Mouse (Mus musculus) fat pad, adult 2 months (tissue): ENCODE results near the gene Mpeg1.

Experiments
- DNase-seq: peaks from one replicate; pipeline ENCODE4 v3.0.0-alpha.2; 2011; ENCODE audit warnings: low read depth, low spot score; ENCODE audit errors: extremely low read depth

The Mpeg1 gene

DNA sequence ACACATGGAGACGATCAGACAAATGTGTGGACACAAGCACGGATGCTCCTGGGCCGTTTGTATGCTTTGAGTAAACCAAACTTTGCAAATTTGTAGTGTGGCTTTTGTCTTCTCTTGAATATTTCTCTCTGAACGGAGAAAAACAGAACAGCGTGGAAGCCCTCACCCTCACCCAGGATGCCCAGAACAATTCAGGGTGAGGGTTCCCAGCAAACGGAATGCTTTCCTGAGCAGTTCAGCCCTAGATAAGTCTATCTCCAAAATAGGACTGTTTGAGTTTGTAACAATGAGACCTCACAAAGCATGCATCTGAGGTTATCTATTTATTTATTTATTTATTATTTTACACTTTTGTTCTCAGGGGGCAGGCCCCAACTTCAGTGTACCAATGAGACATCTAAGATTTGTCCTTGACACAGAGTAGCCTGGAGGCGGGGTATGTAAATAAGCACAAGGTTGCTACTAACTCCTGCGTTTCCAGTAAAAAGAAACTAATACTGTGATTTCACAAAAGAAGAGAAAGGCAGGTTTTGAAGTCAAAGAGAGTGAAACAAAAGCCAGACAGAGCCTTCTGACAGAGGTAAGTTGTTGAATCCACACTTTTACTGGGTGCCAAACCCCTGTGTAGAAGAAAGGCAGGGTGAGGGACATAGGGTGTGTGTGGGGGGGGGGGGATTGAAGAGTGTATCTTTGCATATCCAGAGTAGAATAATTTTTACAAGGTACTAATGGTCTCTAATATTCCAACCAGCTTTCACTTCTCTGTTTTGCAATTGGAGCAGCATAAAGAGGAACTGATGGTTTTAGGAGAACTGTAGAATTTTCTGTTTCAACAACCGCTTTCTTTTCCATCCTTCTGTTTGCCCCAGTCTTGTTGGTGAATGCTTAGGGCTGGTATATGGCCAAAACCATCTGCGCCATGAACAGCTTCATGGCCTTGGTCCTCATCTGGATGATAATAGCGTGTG, at the start of gene Mpeg1:
Mpeg1 (plus strand) TSS at position 498 of the 968 bp plus-strand sequence.
- no peak for DNase-seq

DNA sequence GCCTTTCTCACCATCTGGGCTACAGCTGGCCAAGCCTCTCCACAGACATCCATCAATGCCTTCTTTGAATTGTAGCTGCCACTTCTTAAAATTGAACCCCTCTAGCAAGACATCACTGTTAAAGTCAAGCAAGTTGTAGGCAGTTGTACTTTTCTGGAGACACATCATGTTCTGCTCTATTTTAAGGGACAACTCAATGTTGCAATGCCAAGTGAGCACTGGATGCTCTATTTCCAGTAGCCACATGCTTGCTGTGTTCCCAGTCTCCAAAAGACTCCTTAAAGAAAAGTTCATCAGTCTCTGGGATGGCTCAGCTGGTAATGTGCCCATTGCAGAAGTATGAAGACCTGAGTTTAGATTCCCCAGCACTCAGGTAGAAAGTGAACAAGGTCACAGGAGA, 46.8 kb upstream of the Mpeg1 start:
- DNase-seq: no peak

DNA sequence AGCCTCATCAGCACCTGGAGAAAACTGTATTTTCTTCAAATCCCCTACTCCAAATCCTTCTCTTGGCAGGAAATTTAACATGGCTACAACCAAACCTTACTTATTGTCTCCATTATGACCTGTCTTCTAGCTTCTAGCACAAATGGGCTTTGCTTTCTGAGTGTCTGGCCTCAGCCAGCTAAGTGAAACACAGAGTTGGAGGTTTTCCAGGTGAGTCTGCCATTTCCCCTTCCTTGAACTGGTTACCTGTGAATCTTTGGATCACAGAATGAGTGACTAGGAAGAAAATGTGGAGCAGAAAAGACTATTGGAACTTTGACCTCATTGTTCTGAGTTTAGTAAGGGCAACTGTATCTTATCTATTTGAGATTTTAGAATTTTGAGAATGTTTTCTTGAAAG, 43.2 kb upstream of the Mpeg1 start, which contains the start of gene Olfr1441:
Olfr1441 (plus strand) TSS at position 73 of the 400 bp plus-strand sequence.
- DNase-seq: no peak

DNA sequence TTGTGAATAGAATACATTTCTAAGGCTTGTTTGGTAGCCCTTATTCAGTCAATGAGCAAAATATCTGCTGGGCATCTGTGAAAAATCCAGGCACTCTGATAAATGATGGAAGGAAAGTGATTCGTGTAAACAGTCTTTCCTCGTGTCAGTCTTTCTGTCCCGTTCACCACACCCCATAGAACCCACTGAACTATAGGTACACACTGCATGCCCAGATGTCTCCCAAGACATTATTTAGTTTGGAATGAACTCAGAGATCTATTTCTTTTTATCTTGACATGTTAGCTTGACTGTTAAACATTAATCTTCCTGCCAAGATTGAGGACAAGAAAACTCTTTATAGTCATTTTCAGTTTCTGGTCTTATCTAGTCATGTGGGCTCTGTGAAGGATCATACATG, 42.3 kb upstream of the Mpeg1 start:
- DNase-seq: no peak

DNA sequence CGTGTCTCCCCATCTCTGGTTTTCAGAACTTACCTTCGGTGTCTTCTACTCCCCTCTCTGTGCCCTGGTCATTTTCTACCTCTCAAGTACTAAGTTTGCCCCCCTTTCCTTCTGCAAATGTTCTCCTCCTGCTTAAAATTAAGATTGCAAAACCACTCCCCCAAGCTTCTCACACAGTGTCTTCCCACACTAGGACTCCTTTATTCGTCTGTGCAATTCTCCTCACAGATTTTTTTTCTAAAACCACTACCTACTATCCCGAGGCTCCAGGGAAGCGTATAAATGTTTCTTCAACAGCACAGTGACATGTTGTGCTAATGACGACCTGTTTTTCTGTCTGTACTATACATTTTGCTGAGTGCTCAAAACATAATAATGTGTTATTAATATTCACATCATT, 40.0 kb upstream of the Mpeg1 start:
- DNase-seq: no peak

DNA sequence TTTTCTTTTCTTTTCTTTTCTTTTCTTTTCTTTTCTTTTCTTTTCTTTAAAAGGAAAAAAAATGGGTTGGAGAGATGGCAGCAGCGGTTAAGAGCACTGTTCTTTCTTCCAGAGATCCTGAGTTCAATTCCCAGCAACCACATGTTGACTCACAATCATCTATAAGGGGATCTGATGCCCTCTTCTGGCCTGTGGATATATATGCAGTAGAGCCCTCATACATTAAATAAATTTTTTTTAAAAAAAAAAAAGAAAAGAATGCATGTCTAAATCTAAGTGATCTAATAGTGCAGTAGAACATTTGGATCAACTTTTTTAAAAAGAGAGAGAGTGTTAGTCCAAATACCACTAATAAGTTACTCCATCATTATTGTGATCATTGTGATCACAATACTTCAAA, 38.9 kb upstream of the Mpeg1 start:
- no peak for DNase-seq

DNA sequence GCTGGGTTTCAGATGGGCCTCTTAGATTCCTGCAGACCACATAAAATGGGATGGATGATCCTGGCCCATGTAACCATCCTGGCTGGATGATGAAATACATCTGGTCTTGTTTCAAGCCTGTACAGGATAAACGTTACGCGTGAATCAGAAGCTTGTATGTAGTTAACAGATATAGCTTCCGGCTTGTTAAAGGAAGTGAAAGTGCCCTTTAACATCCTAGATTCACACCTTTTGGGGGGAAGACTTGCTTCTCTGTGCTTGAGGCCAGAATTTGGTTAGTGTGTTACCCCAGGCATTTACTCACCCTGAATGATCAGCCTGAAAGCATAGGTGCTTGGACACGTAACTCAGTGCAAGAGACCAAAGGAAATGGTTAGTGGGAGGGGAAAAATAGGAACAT, 33.5 kb upstream of the Mpeg1 start:
- DNase-seq: no peak

DNA sequence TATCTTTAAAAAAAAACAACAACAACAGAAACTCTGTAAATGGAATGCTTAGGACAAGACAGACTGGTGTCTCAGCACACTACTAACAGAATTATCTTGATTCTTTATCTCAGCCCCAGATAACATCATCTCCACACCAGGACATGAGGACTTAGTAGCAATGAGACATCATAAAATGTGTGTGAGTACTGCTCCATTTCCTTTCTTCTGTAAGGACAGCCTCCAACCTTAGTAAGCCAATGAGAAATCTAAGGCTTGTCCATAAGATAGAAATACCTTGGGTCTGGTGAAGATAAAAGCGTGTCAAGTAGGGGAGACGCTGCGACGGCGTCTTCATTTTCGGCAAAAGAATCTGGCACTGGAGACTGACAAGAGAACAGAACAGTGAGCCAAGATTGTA, 33.0 kb upstream of the Mpeg1 start, which contains the start of gene Pfpl:
Pfpl (plus strand) TSS at position 301 of the 400 bp plus-strand sequence.
- DNase-seq: no peak

DNA sequence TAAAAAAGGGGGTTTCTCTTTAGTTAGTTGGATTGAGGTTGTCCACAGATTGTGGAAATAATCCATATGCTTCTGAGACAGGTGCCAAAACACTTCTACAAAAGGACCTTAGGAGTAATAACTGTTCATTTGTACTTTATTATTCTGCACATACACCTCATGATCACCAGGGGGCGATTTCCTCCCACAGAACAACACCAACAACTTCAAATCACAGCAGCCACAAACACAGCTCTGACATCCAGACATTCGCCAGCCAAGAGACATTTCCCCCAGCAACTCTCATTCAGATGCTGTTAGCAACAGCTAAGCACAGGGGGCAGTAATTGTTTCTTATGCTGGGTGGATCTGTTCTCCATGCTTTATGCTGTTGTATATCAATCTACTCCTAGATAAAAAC, 27.5 kb upstream of the Mpeg1 start:
- no peak for DNase-seq

DNA sequence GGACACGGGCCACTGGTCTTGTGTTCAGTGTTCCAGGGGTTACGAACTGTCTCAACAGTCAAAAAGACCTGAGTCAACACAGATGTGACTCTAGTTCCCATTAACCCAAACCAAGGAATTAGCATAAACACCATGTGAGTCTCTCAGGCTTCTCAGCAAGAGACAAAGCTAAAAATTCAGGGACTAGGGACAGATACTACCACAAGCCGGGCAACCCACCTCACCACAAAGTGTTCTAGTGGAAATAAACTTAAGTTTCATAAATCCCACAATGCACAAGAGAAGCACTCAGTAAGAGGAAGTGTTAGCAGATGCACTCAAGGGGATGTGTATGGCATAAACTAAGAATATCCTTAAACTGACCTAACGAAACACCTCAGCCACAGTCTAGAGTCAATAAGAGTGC, 25.6 kb upstream of the Mpeg1 start:
- DNase-seq: no peak

DNA sequence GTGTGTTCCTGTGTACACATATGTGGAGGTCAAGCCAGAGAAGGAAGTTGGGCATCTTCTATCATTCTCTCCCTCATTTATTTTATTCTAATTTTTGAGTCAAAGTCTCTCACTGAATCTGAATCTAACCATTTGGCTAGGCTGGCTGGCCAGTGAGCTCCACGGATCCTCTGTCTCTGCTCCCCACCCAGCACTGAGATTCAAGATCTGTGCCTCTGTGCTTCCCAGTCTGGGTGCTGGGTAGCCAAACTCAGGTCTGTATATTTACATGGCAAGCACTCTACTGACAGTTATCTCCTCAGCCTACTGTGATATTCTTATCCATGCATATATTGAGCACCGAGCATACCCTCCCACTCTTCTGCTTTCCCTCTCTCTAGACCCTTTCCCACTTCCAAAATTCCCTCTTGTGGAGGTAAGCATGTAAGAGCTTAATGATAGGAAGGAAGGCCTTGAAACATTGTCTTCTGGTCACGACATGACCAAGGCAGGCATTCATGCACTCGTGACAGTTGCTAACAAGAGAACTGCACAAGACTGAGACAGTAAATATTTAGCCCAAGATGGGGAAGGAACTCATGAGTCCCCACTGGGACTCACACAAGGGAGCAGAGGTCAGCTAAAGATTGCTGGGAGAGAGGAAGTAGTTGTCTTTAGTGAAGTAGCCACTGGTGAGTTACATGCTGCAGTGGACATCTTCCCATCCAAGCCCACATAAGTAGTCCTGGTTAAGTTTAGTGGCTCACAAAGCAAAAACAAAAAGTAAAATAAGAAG, 24.6 kb upstream of the Mpeg1 start:
- no peak for DNase-seq

DNA sequence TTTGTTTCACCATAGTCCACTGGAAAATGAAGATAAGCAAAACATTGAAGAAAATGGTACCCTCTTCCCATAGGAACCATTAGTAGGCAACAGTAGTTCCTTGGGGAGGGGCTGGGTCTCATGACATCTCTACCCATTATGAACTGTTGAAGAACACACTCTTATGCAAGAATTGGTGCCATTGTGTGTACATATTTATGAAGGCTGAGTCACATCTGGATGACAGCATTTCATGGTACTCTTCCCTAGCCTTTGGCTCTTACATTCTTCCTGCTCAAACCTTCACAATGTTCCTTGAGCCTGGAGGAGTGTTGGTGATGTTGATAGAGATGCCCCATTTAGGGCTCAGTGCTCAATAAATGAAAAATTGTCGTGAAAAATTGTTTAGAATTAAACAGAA, 21.0 kb upstream of the Mpeg1 start:
- no peak for DNase-seq

DNA sequence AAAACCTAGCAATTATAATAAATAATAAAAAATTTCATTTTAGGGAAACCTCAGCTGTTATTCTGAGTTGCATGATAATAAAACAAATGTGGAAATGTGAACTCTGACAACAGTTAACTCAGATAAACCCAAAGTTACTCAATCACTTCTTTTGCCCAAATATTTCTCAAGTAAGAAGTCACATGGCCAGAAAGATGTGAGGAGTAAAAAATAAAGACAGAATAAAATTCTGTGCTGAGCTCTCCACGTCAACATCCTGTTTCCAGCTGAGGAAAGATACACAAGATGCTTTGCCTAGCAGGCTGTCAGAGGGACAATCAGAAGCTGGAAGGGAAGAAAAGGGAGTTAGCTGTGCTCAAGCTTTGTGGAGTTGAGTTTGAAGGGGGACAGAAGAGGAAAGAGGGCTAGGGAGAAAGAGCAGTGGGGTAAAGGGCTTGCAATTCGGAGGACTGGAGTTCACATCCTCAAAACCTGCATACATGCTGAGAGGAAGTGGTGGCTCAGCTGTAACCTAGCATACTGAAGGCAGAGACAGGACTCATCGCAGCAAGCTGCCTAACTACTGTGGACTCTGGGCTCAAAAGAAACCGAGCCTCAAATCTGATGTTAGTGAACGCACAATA, 20.4 kb upstream of the Mpeg1 start:
- no peak for DNase-seq

DNA sequence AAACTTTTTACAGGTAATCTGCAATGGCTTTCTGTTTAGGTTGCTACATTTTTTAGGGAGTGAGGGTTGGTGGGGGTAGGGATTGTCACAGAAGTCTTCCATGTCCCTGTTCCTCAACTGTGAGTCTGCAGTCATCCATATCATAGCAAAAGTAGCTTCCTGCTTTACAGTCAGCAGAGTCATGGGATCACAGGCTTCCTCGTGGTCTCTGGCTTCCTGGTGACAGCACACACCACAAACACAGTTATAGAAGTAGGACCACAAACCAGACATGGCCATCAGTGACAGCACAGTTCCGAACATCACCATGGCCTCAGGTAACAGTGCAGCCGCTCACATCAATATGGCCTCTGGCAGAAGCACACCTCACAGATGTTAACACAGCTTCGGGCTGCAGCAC, 18.0 kb upstream of the Mpeg1 start:
- DNase-seq: no peak

DNA sequence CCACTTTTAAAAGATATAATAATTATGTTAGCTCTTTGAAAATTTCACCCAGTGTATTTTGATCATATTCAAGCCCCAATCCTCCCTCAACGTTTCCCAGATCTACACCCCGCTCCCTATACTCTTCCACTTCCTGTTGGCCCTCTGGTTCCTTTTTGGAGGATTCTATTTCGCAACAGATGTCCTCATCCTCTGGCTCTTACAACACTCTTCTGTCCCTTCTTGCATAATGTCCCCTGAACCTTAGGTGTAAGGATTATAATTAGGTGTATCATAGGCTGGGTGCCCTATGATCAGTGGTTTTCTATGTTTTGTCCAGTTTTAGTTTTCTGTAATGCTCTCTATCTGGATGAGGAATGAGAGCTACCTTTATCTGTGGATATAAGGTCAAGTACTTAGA, 15.6 kb upstream of the Mpeg1 start:
- DNase-seq: peak; percentile 50

DNA sequence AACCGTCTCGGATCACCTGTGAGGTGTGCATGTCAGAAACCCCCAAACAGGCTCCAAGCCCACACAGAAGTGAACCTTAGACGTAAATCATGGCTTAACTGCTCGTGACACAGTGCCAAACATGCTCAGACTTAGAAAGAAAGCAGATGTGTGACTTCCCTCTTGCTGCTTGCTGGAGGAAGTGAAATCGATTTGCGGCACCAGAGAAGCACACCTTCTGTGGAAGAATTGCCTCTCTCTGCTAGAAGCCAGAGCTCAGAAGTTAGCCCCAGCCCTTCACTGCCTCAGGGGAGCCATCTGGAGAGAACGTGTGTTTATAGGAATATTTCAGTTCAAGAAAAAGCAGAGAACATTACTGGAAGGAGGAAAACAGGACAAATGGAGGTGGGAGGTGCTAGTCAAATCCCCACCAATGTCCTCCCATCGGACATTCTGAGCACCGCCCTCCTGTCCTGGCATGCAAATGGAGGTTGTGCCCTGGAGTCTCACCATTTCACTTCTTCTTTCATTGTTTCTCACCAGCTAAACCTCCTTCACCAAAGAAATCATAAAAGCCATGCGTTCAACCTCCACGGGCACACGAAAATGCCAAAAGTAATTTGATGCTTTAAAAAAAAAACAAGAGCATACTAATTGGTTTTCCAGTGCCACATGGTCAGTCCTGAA, 3.0 kb upstream of the Mpeg1 start:
- DNase-seq: no peak

DNA sequence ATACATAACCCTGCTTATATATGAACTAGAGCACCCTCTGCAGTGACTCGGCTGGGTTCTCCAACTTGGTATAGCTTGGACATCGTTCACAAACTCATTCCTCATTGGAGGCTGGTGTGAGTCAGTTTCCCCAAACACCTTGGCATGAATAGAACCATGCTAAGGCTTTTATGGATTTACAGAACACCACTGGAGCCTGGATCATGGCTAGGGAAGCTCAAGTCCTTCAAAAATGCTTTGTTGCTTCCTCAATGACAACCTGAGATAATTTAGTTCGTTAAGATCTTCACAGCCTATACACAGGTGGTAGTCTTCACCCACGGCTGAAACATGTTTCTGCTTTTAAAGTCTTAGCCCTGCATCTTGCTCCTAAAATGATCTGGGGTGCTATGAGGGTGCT, 1.1 kb upstream of the Mpeg1 start:
- DNase-seq: no peak

DNA sequence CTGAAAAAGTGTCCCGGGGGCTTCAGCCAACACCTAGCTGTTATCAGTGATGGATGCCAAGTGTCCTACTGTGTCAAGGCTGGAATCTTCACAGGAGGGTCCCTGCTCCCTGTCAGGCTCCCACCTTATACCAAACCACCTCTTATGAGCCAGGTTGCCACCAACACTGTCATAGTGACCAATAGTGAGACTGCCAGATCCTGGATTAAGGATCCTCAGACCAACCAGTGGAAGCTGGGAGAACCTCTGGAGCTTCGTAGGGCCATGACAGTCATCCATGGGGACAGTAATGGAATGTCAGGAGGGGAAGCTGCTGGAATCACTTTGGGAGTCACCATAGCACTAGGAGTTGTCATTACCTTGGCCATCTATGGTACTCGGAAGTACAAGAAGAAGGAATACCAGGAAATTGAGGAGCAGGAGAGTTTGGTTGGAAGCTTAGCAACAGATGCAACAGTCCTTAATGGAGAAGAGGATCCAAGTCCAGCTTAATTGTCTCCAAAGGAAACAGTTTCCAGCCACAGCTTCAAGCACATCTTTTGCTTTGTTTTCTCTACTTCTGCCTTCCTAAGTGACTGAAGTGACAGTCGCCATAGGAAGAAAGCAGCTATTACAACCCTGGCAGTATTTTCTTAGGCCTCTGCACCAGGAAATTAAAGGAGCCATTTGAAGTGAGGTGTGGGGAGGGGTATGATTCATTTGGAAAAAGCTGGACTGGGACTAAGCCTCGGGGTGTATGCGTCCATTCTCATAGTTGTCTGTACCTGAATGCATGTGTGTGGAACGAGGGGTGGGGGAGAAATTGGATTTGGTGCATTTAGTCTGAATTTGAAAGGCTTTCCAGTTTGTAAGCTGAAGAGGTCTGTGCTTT, 2.5 kb downstream of the Mpeg1 start:
- DNase-seq: no peak

DNA sequence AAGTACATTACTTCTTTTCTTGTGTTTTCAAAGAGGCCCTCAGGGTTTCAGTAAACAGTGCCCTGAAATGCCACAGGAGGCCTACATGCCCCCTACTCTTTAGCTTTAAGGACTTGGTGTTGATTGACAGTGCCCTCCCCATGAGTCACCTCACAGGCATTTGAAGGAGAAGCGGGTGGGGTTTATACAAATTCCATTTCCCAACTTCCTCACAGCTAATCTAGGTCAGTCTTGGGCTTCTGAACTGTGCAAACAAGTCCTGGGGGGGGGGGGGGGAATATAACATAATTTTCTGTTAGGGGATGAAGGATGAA, 3.1 kb downstream of the Mpeg1 start:
- DNase-seq: no peak

DNA sequence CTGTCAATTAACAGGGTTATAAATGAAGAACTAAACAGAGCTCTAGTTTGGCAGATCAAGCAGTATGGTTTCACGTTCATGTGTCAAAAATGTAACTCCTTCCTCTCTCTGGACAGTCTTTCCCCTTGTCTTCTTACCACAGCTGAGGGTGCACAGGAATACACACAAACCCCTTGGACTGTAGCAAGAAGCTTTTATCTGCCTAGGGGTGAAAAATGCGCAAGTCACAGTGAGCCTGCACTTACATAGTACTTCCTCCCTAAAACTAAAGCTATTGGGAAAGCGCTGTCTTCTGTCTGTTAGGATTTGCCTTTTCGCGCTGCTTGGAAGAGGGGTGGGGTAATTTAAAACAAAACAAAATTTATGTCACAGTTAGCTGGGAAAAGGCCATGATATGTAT, 3.5 kb downstream of the Mpeg1 start:
- no peak for DNase-seq
